Comparison of ENCODE assay signal across 12 mouse cellular contexts in genomic region chr15:103518600-103519385, GRCm38 (mm10). TPM values are rescaled to one million over a fixed set of nuclear protein-coding genes. Genes with fewer than 3 reads are reported as not detected.
DNase-seq lines count a peak whose midpoint lies in the region; ATAC-seq and TF ChIP-seq lines count a peak whose summit lies in the region.
"Had no signal": no experiment of that assay in that cellular context is flagged by ENCODE, and none has a peak within 500 bp of the region (broad histone marks: within the 10 kb centered on the region; RNA-seq: fewer than 3 reads in every experiment).

No protein-coding gene starts in this region.

- H3K4me3 ChIP-seq in heart, embryonic 15.5 days, result no peak overlapping the region
- no peak overlapping the region for H3K4me3 ChIP-seq in forebrain, postnatal 0 days (ENCODE audit: low read depth, low read length)
- H3K4me3 ChIP-seq in neural tube, embryonic 12.5 days, result no peak overlapping the region
- H3K4me3 ChIP-seq: heart, adult 2 months had no signal

- H3K4me1 ChIP-seq in heart, embryonic 15.5 days (replicated peaks), result peaks cover 20% of the 10 kb centered on the region
- H3K4me1 ChIP-seq in forebrain, postnatal 0 days (ENCODE audit: insufficient read depth), result peaks cover 39% of the 10 kb centered on the region
- peaks cover 55% of the 10 kb centered on the region for H3K4me1 ChIP-seq in neural tube, embryonic 12.5 days

- H3K9ac ChIP-seq in heart, embryonic 15.5 days, result peak overlapping the region; percentile 11; the same call in 1 of the 2 replicates
- no peak overlapping the region for H3K9ac ChIP-seq in forebrain, postnatal 0 days
- no peak overlapping the region for H3K9ac ChIP-seq in neural tube, embryonic 12.5 days
- H3K9ac ChIP-seq: lung, embryonic 14.5 days had no signal

- no peaks in the 10 kb centered on the region for H3K27me3 ChIP-seq in heart, embryonic 15.5 days
- no peaks in the 10 kb centered on the region for H3K27me3 ChIP-seq in forebrain, postnatal 0 days (ENCODE audit: insufficient read depth, low read length)
- H3K27me3 ChIP-seq in neural tube, embryonic 12.5 days (replicated peaks), result no peaks in the 10 kb centered on the region

- H3K27ac ChIP-seq in heart, embryonic 15.5 days, result no peak overlapping the region
- peak overlapping the region; percentile 63 for H3K27ac ChIP-seq in forebrain, postnatal 0 days (ENCODE audit: low read depth, low read length)
- H3K27ac ChIP-seq in neural tube, embryonic 12.5 days, result peak overlapping the region; percentile 89
- H3K27ac ChIP-seq: heart, adult 2 months had no signal

- 19% methylated on average over 5 of the region's 5 CpGs for WGBS in heart, embryonic 15.5 days
- WGBS in forebrain, postnatal 0 days, result 2% methylated on average over 5 of the region's 5 CpGs
- 2% methylated on average over 5 of the region's 5 CpGs for WGBS in neural tube, embryonic 12.5 days

- H3K9me3 ChIP-seq in heart, embryonic 15.5 days (replicated peaks), result no peaks in the 10 kb centered on the region
- H3K9me3 ChIP-seq in forebrain, postnatal 0 days (ENCODE audit: low read length), result no peaks in the 10 kb centered on the region
- no peaks in the 10 kb centered on the region for H3K9me3 ChIP-seq in neural tube, embryonic 12.5 days

- TF ChIP-seq CTCF in forebrain, postnatal 0 days (IDR thresholded peaks at IDR 0.05; ENCODE audit: low read depth), result no peak

- DNase-seq in heart, postnatal 4 days, result no peak
- DNase-seq in brain, embryonic 18.5 days (ENCODE audit: low read depth, low spot score), result peak; percentile 63
- peak; percentile 64 for DNase-seq in forebrain, postnatal 0 days
- no peak for DNase-seq in testis, postnatal 14 days (ENCODE audit: low spot score)
- DNase-seq in right cerebral cortex, postnatal 25 days, result no peak
- DNase-seq in kidney, postnatal 25 days, result no peak
- DNase-seq: heart, adult 2 months; layer of hippocampus, adult 9-11 months; lung, embryonic 14.5 days had no signal

- no peaks in the 10 kb centered on the region for H3K36me3 ChIP-seq in heart, embryonic 15.5 days
- H3K36me3 ChIP-seq in forebrain, postnatal 0 days (ENCODE audit: insufficient read depth), result peaks cover 9% of the 10 kb centered on the region; the same call in 1 of the 2 replicates
- H3K36me3 ChIP-seq in neural tube, embryonic 12.5 days, result peaks cover 10% of the 10 kb centered on the region

- ATAC-seq in heart, embryonic 15.5 days (replicated peaks; ENCODE audit: insufficient number of reproducible peaks, insufficient read depth, low FRiP score, low read depth), result no peak
- peak; percentile 21 for ATAC-seq in forebrain, postnatal 0 days
- peak; percentile 59 for ATAC-seq in neural tube, embryonic 12.5 days (ENCODE audit: low FRiP score, low read depth)

- H3K4me2 ChIP-seq in heart, embryonic 15.5 days, result no peak overlapping the region
- no peak overlapping the region for H3K4me2 ChIP-seq in forebrain, postnatal 0 days (ENCODE audit: low read depth)
- peak overlapping the region; percentile 38 for H3K4me2 ChIP-seq in neural tube, embryonic 12.5 days (replicated peaks)
- H3K4me2 ChIP-seq: lung, embryonic 14.5 days had no signal

RNA-seq across cellular contexts. Expression of gene Pde1b, which starts 16.0 kb away (rescaled TPM):
- 2.1 and 3.5 TPM in 2 replicates for polyA plus RNA-seq in heart, embryonic 15.5 days (2015; fragmentation: Nextera tagmentation; extraction: Ambion mirVana)
- 1 to 10 TPM; 1.8 to 2.2 TPM for total RNA-seq in heart, postnatal 4 days (2021)
- 78.8 and 79.0 TPM in 2 replicates for total RNA-seq in forebrain, postnatal 0 days (2014; rRNA removed)
- 43.4 and 54.1 TPM in 2 replicates for polyA plus RNA-seq in forebrain, postnatal 0 days (2015; fragmentation: Nextera tagmentation; extraction: Ambion mirVana)
- polyA plus RNA-seq in neural tube, embryonic 12.5 days (2016; fragmentation: Nextera tagmentation; extraction: Ambion mirVana), result 51.1 and 53.7 TPM in 2 replicates

RNA-seq across cellular contexts. Expression of gene Ppp1r1a, which starts 19.0 kb away (rescaled TPM):
- 55.3 and 62.0 TPM in 2 replicates for polyA plus RNA-seq in heart, embryonic 15.5 days (2015; fragmentation: Nextera tagmentation; extraction: Ambion mirVana)
- total RNA-seq in heart, postnatal 4 days (2021), result 10 to 100 TPM; 26.9 to 31.4 TPM
- total RNA-seq in forebrain, postnatal 0 days (2014; rRNA removed), result 109 and 128 TPM in 2 replicates
- polyA plus RNA-seq in forebrain, postnatal 0 days (2015; fragmentation: Nextera tagmentation; extraction: Ambion mirVana), result 206 and 236 TPM in 2 replicates
- polyA plus RNA-seq in neural tube, embryonic 12.5 days (2016; fragmentation: Nextera tagmentation; extraction: Ambion mirVana), result 53.1 and 55.5 TPM in 2 replicates
- total RNA-seq: MEL had no signal

RNA-seq across cellular contexts. Expression of gene Glycam1, which starts 46.1 kb away (rescaled TPM):
- not detected in 2 replicates for polyA plus RNA-seq in heart, embryonic 15.5 days (2015; fragmentation: Nextera tagmentation; extraction: Ambion mirVana)
- not detected for total RNA-seq in heart, postnatal 4 days (2021)
- not detected in 2 replicates for total RNA-seq in forebrain, postnatal 0 days (2014; rRNA removed)
- polyA plus RNA-seq in forebrain, postnatal 0 days (2015; fragmentation: Nextera tagmentation; extraction: Ambion mirVana), result 0.24 TPM in 1 of 2 replicates, not detected in the other
- polyA plus RNA-seq in neural tube, embryonic 12.5 days (2016; fragmentation: Nextera tagmentation; extraction: Ambion mirVana), result not detected in 2 replicates
- total RNA-seq: heart, adult 2 months; MEL had no signal
- polyA plus RNA-seq: heart, adult 2 months; lung, embryonic 14.5 days had no signal

Comparison
In these comparisons a context has a peak if more than half of its experiments do, and no peak if none do; other contexts are left out.
1. DNase-seq: peak in brain, embryonic 18.5 days (single experiment) and forebrain, postnatal 0 days (single experiment); none in heart, postnatal 4 days (single experiment), testis, postnatal 14 days (single experiment), right cerebral cortex, postnatal 25 days (single experiment) and kidney, postnatal 25 days (0 of 2).